Mouse (Mus musculus): Measurements from ENCODE around the gene H3f3b.

DNA sequence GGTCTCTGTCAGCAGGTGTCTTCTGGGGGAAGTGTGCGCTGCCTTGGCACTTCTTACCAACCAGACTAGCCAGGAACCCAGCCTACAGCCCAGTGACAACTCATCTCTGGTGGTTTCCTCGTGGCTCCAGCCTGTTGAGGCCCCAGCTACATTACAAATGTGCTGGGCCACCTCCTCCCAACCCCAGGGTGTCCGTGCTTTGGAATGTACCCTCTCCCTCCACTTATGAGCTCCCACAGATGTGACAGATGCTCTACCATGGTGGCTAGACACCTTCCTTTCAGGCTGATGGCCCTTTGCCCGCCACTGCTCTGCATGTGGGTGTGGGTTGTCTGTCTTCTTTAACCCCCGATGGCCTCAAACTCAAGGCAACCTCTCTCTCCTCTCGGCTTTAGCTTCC lies 26.0 kb downstream of the H3f3b start:
- no peak for TF ChIP-seq GATA1 (IDR thresholded peaks at IDR 0.05; ENCODE audit: borderline replicate concordance, low read length)
- TF ChIP-seq FLI1 (IDR thresholded peaks at IDR 0.05; ENCODE audit: low read length) = no peak
